Mouse (Mus musculus) left cerebral cortex, postnatal 25 days (tissue): ENCODE measurements around the gene Tsc22d2. TPM values are rescaled to one million over a fixed set of nuclear protein-coding genes. Genes with fewer than 3 reads are reported as not detected.

Experiments used
- DNase-seq, 2 experiments: peaks; one replicate each; pipeline ENCODE4 v3.0.0; 2022; ENCODE audit warnings: low spot score in 2 of 2, mixed read lengths in 1 of 2
- intact Hi-C: fragments of 180-260 bp; cut with DNase I; formaldehyde crosslinking; loops from one replicate; pipeline ENCODE4 v1.15.1; 2025
- total RNA-seq, 2 experiments: library from RNA; stranded (reverse); gene quantifications; 2 replicates each; pipeline ENCODE4 v1.2.3; 2021

Gene Tsc22d2
- total RNA-seq, result 10 to 100 TPM; 34.7 to 35.2 TPM

GRCm38 (mm10) chr3:58414234-58414938 is at the start of gene Tsc22d2:
Gene Tsc22d2, plus strand, starts transcription at chr3:58414715.
- DNase-seq, result peak; percentile 96 to 97
- intact Hi-C loops, result loop anchor here (2.0 kb wide), 2 partner anchors 162 to 568 kb away; partner anchors contain the start of gene Selenot

- DNase-seq, result no peak
- intact Hi-C loops, result no loop called here
Observed at GRCm38 (mm10) chr3:58366756-58367155, 47.8 kb upstream of the Tsc22d2 start.

GRCm38 (mm10) chr3:58370811-58371210 is 43.7 kb upstream of the Tsc22d2 start:
- peak in 1 of 2 experiments; percentile 8 for DNase-seq
- intact Hi-C loops, result no loop called here

- intact Hi-C loops, result no loop called here
- peak; percentile 5 to 57 for DNase-seq
Observed at GRCm38 (mm10) chr3:58372066-58372904, 42.2 kb upstream of the Tsc22d2 start.

- DNase-seq, result no peak
- intact Hi-C loops, result no loop called here
Observed at GRCm38 (mm10) chr3:58372905-58373208, 41.7 kb upstream of the Tsc22d2 start.

GRCm38 (mm10) chr3:58374281-58374680 is 40.2 kb upstream of the Tsc22d2 start:
- intact Hi-C loops, result no loop called here
- DNase-seq, result no peak

GRCm38 (mm10) chr3:58376713-58377112 is 37.8 kb upstream of the Tsc22d2 start:
- intact Hi-C loops, result no loop called here
- no peak for DNase-seq

- DNase-seq, result no peak
- intact Hi-C loops, result no loop called here
Observed at GRCm38 (mm10) chr3:58377589-58378134, 36.9 kb upstream of the Tsc22d2 start.

- intact Hi-C loops, result no loop called here
- DNase-seq, result no peak
Observed at GRCm38 (mm10) chr3:58382676-58383075, 31.8 kb upstream of the Tsc22d2 start.

- DNase-seq, result no peak
- intact Hi-C loops, result no loop called here
Observed at GRCm38 (mm10) chr3:58385060-58385459, 29.5 kb upstream of the Tsc22d2 start.

- DNase-seq, result no peak
- intact Hi-C loops, result no loop called here
Observed at GRCm38 (mm10) chr3:58388731-58389130, 25.8 kb upstream of the Tsc22d2 start.

- DNase-seq, result no peak
- intact Hi-C loops, result no loop called here
Observed at GRCm38 (mm10) chr3:58398541-58398940, 16.0 kb upstream of the Tsc22d2 start.

GRCm38 (mm10) chr3:58399931-58400330 is 14.6 kb upstream of the Tsc22d2 start:
- DNase-seq, result no peak
- intact Hi-C loops, result no loop called here

GRCm38 (mm10) chr3:58411669-58412068 is 2.8 kb upstream of the Tsc22d2 start:
- no peak for DNase-seq
- intact Hi-C loops, result no loop called here

GRCm38 (mm10) chr3:58413671-58414070 is 844 bp upstream of the Tsc22d2 start:
- no peak for DNase-seq
- intact Hi-C loops, result loop anchor here (2.0 kb wide), 2 partner anchors 163 to 567 kb away; partner anchors contain the start of gene Selenot

GRCm38 (mm10) chr3:58414986-58415883 is 720 bp downstream of the Tsc22d2 start:
- intact Hi-C loops, result loop anchor here (2.0 to 5.0 kb wide), 4 partner anchors 162 to 568 kb away; partner anchors contain the start of genes Selenot and Siah2

GRCm38 (mm10) chr3:58415884-58416725 is 1.6 kb downstream of the Tsc22d2 start:
- DNase-seq, result peak; percentile 79 to 81
- intact Hi-C loops, result loop anchor here (2.0 to 5.0 kb wide), 6 partner anchors 75 to 569 kb away; partner anchors contain the start of genes Eif2a, Selenot, Serp1 and Siah2

More at GRCm38 (mm10) chr3:58414986-58415883, 720 bp downstream of the Tsc22d2 start:
- DNase-seq, result peak; percentile 68 to 79

GRCm38 (mm10) chr3:58416726-58417437 is 2.4 kb downstream of the Tsc22d2 start:
- intact Hi-C loops, result loop anchor here (2.0 to 5.0 kb wide), 4 partner anchors 74 to 275 kb away; partner anchors contain the start of genes Eif2a, Serp1 and Siah2
- DNase-seq, result peak; percentile 48 to 55
